Mouse (Mus musculus) spleen, postnatal 14 days (tissue): ENCODE measurements around the gene Mt2.

Source experiments
- DNase-seq, 2 experiments: peaks; one replicate each; pipeline ENCODE4 v3.0.0; 2021 to 2022; ENCODE audit warnings: low spot score in 2 of 2

Mt2 gene

GRCm38 (mm10) chr8:94172809-94173732, 607 bp downstream of the Mt2 start:
- DNase-seq, result peak in 1 of 2 experiments; percentile 7

- DNase-seq, result no peak
Measured at GRCm38 (mm10) chr8:94173848-94174403, 1.5 kb downstream of the Mt2 start.

- no peak for DNase-seq
Measured at GRCm38 (mm10) chr8:94174619-94175213, 2.3 kb downstream of the Mt2 start.

GRCm38 (mm10) chr8:94177716-94178390, 5.4 kb downstream of the Mt2 start:
- no peak for DNase-seq

GRCm38 (mm10) chr8:94178857-94179712, 6.6 kb downstream of the Mt2 start, which contains the start of gene Mt1:
TSS of gene Mt1 (plus strand) at chr8:94179082.
- peak; percentile 67 to 71 for DNase-seq

GRCm38 (mm10) chr8:94179713-94180560, 7.5 kb downstream of the Mt2 start:
- peak in 1 of 2 experiments; percentile 5 for DNase-seq

GRCm38 (mm10) chr8:94180561-94180908, 8.1 kb downstream of the Mt2 start:
- DNase-seq, result no peak

GRCm38 (mm10) chr8:94182055-94182929, 9.8 kb downstream of the Mt2 start:
- no peak for DNase-seq

- peak; percentile 56 to 66 for DNase-seq
Measured at GRCm38 (mm10) chr8:94183117-94183516, 10.7 kb downstream of the Mt2 start.

GRCm38 (mm10) chr8:94184357-94184843, 11.9 kb downstream of the Mt2 start:
- DNase-seq, result no peak

- DNase-seq, result no peak
Measured at GRCm38 (mm10) chr8:94185791-94186190, 13.3 kb downstream of the Mt2 start.

GRCm38 (mm10) chr8:94186542-94186941, 14.1 kb downstream of the Mt2 start:
- DNase-seq, result peak; percentile 41 to 66

GRCm38 (mm10) chr8:94187290-94188002, 15.0 kb downstream of the Mt2 start:
- no peak for DNase-seq

GRCm38 (mm10) chr8:94189275-94190031, 17.0 kb downstream of the Mt2 start:
- no peak for DNase-seq

- DNase-seq, result peak; percentile 58 to 64
Measured at GRCm38 (mm10) chr8:94191101-94191691, 18.7 kb downstream of the Mt2 start.

- no peak for DNase-seq
Measured at GRCm38 (mm10) chr8:94192926-94193325, 20.5 kb downstream of the Mt2 start.

GRCm38 (mm10) chr8:94194591-94195223, 22.2 kb downstream of the Mt2 start:
- no peak for DNase-seq
